Mouse (Mus musculus): Measurements from ENCODE around the gene Zcchc17. TPM values are rescaled to one million over a fixed set of nuclear protein-coding genes. Genes with fewer than 3 reads are reported as not detected.

The Zcchc17 gene
- total RNA-seq (2021), result 34.5 and 39.1 TPM in 2 replicates
- long read RNA-seq, experiment 1, transcript Zcchc17-202 (8 exons, 2,113 nt), result major isoform, 96 of 125 reads
- long read RNA-seq, experiment 1, partial matches to known transcripts, result 0 of 125 reads
- long read RNA-seq, experiment 1, other reads (novel, unspliced or antisense), result 29 of 125 reads
- long read RNA-seq, experiment 2, transcript Zcchc17-202 (8 exons, 2,113 nt), result major isoform, 74 of 93 reads
- long read RNA-seq, experiment 2, partial matches to known transcripts, result 4 of 93 reads
- long read RNA-seq, experiment 2, other reads (novel, unspliced or antisense), result 15 of 93 reads

DNA sequence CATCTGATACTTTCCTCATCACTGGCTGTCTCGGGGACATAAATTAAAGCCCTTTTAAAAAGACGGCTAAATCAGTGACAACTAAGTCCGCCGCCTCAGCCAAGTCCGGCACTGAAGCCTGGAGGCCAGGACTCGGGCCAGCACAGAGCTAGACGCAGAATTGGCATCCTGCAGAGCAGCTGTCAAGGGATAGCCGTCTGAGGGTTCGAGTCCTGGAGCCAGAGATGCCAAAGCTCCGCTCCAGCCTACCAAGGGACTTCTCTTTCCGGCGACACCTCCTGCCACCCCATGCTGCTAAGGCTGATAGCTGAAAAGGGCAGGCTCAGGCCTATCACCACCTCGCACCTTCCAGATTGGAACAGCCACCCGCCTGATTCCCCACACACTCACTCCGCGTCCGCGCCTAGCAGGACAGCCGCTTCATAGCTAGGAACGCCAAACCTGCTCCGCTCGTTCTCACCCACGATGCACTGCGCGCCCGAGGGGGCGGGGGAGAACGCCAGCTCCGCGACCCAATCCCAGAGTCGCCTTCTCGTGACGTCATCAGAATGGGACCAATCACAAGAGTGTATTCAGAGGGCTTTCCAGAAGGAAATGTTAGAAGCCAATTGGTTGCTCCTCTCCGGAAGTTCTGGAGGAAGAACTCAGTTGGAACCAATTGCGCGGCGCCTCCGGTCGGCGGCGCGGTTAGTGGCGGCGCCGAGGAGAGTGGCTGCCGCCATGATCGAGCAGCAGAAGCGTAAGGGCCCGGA, at the start of gene Zcchc17, which contains the start of gene Snrnp40:
Zcchc17 (minus strand) TSS at position 458 of the 752 bp plus-strand sequence.
Snrnp40 (plus strand) TSS at position 647 of the 752 bp plus-strand sequence.
- peak; percentile 100 for DNase-seq

DNA sequence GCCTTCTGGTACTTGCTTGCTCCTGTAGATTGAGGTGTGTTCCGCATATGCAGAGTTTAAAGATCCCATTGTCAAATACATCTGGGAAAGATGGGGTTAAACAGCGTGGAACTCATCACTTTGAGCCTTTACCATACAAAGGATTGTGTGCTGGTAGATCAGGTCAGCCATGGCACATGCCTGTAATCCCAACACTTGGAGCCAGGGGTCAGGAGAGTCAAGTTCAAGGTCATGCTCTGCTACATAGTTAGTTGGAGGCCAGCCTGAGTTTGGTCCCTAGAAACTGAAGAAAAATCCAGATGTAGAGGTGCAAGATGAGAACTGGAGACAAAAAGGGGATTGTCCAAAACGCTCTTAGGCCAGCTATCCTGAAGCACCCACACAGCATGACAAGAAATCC, 31.5 kb upstream of the Zcchc17 start:
- peak; percentile 14 for DNase-seq

DNA sequence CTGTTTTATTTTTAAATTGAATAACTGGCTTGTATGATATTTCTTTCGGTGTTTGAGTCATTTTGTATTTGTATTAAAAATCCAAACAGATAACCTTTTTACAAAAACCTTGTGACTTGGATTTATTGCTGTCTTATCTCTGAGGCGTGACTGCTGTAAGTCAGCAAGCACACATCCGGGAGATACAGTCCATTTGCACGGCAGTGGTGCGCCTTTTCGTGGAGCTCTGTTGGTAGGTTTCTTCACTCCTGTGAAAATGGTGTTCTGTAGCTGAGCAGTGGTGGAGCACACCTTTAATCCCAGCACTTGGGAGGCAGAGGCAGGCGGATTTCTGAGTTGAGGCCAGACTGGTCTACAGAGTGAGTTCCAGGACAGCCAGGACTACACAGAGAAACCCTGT, 30.2 kb upstream of the Zcchc17 start:
- no peak for DNase-seq

DNA sequence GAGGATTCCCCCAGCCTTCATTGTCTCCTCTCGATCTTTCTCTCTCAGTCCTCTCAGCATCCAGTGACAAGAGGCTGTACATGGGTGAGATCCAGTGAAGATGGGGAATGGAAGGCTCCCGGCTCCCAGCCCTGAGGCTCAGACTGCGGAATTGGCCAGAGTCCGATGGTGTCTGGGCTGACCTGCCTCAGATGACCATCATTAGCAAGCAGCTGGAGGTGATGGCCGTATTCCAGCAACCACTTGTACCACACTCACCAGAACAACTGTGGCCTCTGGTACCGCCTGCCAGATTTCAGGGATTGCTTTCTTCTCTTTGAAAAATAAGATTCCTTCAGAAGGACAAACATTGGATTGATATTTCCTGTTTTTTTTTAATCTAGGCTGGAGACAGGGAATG, 29.8 kb upstream of the Zcchc17 start:
- peak; percentile 62 for DNase-seq

DNA sequence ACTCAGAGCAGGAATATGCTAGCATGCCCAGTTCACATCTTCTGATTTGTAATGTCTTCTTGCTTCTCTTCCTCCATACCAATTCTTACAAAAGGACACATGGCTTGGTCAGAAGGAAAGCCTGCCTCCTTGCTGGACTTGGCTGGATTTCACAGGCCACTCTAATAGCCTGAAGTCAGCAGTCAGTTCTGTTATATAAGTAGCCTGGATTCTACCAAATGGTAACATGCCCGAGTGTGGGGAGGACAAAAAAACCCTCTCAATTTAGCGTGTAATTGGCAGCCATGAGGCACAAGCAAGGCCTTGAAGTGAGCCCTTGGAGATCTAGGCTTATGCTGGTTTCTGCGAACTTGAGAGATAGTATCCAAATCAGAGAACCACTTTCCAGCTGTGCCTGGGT, 27.5 kb upstream of the Zcchc17 start:
- DNase-seq, result no peak

DNA sequence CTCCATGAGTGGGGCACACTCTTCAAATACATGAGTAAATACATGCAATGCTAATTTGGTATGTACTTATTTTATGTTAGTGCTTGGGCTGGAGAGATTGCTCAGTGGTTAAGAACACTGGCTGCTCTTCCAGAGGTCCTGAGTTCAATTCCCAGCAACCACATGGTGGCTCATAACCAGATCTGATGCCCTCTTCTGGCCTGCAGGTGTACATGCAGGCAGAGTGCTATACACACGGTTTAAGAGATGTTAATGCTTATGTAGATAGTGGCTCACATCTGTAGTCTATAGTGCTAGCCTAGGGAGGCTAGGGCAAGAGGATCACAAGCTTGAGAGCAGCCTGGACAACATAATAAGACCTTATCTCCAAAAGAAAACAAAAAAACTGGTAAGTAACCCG, 20.7 kb upstream of the Zcchc17 start:
- no peak for DNase-seq

DNA sequence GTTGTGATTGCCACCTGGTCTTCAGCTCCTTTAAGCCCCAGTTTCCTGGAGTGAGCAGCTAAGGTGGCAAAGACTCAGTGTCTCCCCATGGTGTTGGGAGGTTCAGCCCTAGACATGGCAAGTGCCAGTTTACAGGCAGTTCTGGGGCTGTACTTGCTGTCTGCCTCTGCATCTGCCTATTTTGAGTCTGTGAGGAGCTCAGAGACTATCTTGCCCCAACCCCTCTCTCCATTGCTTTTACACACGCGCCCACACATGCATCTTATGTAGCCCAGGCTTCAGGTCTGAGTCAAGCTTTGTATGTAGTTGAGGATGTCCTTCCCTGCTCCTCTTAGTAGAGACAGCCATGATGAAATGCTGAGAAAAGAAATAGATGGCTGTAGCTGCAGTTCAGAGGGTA, 19.4 kb upstream of the Zcchc17 start:
- no peak for DNase-seq

DNA sequence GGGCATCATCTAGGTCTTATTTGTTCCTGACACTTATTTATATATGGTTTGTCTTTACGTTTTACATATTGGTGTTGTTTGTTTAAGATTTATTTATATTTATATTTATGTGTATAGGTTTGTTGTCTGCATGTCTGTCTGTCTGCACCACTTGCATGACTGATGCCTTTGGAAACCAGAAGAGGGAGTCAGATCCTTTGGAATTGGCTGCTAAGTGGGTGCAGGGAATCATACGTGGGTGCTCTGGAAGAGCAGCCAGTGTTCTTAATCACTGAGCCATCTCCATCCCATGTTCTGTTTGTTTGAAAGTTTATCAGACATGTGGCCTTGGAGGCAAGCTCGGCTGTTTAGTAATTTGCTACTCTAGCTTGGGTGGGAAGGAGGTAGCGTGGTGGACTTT, 17.8 kb upstream of the Zcchc17 start:
- DNase-seq, result no peak

DNA sequence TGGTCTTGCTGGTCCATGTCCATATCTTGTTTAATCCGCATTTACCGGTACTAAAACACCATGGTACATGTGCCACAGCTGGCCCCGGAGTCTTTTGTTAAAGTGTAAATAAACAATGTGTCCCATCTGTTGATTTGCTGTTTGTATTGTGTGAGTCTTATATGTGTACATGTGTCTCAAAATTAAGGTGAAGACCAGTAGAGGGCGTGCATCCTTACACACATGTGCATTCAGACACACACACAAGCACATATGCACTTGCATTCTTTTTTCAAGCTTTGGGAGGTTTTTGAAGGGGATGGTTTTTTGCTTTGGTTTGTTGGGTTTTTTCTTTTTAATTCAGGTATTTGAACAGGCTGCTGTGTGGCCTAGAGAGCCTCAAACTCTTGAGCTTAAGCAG, 16.9 kb upstream of the Zcchc17 start:
- DNase-seq, result no peak

DNA sequence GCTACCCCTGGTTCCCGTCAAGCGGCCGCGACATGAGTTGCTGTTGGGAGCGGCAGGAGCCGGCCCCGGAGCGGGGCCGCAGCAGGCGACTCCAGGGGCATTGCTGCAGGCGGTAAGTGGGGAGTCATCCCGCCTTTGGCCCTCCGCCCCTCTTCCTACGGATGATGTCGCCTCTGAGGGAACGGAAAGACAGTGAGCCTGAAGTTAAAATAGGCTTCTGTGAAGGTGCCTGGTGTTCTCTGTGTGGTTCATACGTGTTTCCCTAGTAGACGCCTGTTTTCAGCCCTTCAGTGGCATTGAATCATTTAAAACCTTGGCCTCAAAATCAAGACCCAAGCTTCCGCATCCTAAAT, 471 bp upstream of the Zcchc17 start:
- DNase-seq, result no peak

DNA sequence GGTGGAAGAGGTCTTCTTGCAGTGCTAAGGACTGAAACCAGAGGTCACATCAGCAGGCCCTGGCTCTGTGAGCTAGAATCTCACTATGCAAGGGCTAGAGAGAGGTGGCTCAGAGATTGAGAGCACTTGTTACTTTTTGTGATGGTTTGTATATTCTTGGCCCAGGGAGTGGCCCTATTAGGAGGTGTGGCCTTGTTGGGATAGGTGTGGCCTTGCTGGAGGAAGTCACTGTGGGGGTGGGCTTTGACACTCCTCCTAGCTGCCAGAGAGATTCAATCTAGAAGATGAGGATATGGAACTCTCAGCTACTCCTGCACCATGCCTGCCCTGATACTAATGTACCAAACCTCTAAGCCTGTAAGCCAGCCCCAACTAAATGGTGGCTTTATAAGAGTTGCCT, 1.8 kb downstream of the Zcchc17 start:
- DNase-seq, result no peak

DNA sequence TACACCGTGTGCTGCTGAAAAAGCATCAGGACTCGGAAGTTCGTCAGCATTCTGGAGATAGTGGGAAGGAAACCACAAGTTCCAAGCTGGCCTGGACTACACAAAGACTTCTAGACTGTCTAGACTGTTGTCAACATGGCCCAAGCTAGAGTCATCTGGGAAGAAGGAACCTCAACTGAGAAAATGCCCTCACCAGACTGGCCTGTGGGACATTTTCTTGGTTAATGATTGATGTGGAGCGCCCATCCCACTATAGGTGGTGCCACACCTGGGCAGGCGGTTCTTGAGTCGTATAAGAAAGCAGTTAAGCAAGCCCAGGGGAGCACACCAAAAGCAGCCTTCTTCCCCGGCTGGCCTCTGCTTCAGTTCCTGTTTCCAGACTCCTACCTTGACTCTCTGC, 7.2 kb downstream of the Zcchc17 start:
- DNase-seq, result no peak

DNA sequence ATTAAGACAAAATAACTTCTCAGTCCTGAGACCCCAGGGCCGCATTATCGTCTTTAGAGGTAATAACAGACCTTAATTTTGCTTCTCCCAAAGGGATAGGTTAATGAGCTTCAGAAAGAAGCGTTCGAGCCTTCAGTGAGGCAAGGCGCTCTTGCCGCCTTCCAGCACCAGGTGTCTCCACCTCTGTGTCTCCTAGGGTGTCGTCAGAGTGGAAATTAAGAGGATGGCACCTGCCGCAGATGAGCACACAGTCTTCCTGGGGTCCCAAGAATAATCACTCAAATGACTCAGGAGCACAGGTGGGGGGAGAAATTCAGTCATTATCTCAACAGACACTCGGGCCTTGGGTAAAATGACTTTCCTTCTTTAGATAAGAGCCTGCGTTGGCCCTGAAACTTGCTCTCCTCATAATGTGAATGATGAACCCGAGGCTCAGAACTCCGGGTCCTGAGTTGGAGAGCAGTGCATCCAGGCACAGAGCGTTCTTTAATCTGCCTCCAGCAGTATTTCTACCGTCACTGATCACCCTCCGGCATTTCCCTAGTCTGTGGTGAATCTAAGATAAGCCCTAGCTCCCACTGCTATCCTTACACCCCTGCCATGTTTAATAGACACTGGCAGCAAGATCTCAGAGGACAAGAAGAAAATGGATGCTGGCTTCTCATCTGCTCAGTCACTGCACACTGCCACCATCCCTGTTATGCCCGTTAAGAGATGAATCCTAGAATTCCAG, 8.9 kb downstream of the Zcchc17 start:
- no peak for DNase-seq

DNA sequence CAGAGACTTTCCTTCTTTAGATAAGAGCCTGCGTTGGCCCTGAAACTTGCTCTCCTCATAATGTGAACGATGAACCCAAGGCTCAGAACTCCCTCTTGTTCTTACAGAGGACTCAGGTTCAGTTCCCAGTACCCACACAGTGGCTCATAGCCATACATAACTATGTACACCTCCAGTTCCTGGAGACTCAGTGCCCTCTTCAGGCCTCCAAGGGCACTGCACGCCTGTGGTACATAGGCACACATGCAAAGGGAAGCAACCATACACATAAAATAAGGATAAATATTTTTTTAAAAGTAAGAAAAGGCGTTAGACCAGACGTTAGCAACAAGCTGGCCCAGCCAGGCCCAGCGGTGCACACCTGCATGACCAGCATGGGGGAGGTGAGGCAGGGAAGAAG, 10.1 kb downstream of the Zcchc17 start:
- no peak for DNase-seq

DNA sequence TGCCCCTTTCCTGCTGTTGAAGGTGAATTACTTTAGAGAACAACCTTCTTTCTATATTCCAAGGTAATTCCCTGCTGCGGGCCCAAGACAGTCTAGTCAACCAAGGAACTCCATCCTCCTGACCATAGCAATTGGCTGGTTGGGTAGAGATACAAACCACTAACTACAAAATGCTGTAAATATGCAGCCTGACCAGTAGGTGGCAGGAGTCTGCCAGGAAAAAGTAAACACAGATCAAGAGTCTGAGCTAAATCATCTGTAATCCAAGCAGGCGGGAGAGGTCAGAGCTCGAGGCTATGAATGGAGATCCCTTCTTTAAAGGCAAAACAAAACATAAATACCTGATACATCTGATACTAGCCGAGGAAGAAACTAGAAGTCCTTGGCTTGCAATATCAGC, 18.1 kb downstream of the Zcchc17 start:
- peak; percentile 72 for DNase-seq

DNA sequence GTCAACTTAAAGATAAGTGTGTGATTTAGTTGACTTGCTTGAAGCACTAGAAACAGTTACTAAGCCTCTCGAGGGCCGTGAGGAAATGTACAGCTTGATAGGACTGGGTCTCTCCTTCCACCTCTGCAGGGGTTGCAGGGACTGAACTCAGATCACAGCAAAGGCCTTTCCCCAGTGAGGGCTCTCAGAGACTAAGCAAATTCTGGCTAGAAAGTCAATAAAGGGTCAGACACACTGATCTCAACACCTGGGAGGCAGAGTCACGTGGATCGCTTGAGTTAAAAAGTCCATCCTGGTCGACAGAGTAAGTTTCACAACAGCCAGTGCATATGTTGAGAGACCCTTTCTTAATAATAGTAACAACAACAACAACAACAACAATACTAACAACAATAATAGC, 23.9 kb downstream of the Zcchc17 start:
- no peak for DNase-seq

DNA sequence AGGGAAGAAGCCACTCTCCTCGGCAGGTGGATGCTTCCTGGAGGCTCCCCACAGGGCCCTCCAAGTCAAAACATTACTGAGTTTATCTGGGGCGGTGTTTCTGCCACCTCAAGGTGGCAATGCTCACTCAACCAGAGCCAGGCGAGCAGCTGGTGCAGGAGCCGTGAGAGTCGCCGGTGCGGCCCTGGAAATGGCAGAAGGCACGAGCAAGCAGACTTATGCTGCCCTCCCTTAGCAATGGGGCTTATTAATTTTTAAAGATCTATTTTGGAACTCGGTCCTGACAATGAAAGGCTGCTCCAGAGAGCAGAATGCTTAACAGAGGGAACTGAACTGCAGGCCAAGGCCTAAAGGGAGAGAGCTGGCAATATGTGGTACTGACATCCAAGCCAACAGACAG, 32.4 kb downstream of the Zcchc17 start:
- DNase-seq, result no peak

DNA sequence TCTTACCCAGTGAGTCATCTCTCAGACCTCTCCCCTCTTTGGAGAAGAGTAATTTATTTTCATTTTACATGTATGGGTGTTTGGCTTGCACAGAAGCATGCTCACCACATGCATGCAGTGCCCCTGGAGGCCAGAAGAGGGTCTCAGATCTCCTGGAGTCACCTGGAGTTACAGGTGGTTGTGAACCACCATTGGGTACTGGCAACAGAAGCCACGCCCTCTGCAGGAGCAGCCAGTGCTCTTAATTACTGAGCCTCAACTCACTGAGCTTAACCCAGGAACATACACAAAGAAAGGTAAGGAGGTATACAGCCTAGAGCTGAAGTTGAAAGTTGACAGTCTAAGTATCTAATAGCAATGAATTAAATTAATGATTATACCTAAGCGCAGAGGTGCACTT, 34.3 kb downstream of the Zcchc17 start:
- no peak for DNase-seq

DNA sequence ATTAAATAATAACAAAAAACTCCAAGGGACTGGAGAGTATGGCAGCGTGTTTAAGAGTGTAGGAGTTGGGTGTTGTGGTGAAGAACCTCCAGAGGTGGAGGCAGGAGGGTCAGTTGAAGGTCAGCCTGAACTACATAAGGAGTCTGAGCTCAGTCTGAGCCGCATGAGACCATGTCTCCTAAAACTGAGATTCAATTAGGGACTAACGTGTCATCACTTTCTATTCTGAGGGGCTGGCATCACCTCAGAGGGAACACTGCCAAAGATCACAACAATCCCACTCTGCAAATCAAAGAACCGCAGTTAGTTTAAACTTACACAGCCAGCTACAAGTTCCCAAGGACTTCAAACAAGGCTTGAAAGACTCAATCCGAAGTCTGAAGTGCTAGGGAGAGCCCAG, 36.1 kb downstream of the Zcchc17 start:
- no peak for DNase-seq

DNA sequence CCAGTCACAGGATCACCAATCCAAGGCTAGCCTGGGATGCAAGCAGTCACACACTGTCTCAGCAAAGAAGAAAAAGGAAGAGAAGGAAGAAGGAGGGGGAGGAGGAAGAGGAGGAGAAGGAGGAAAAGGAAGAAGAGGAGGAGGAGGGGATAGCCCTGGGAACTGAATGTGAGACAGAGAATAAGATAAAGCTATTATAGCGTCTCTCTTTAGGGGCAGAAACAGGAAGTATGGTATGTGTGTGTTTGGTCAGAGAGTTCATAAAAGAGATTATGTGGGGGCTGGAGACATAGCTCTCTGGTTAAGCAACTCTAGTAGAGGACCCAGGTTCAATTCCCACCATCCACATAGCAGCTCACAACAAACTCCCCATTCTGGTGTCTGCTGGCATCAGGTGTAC, 36.6 kb downstream of the Zcchc17 start:
- no peak for DNase-seq

DNA sequence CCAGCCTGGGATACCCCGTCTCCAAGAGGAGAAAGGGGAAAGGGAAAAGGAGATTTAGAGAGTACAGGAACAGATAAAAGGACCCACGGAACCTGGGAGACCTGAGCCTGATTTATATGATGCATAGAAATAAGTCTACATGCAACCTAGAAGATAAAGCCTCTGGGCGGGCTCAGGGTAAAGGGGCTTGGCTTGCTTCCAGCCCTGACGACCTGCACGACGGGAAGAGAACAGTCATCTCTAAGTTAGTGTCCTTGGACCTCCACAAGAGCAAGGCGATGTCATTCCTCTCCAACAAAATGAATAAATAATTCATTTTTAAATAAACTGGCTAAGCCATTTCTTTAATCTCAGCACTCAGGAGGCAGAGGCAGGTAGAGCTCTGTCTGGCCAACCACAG, 37.2 kb downstream of the Zcchc17 start:
- peak; percentile 47 for DNase-seq

DNA sequence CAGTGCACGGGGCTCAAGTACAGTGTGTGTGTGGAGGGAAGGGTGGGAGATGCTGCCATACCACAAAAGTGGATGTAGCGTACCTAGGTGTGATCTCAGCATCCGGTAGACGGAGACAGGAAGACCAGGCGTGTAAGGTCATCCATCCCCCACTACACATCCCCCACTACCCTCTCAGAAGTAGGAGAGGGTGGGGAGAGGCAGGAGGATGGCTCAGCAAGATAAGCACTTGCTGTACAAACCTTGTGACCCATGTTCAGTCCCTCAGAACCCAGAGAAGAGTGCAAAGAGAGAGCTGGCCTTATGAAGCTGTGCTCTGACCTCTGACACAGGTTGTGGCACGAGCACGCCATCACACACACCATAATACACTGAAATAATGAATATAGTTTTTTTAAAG, 38.1 kb downstream of the Zcchc17 start:
- DNase-seq, result no peak

DNA sequence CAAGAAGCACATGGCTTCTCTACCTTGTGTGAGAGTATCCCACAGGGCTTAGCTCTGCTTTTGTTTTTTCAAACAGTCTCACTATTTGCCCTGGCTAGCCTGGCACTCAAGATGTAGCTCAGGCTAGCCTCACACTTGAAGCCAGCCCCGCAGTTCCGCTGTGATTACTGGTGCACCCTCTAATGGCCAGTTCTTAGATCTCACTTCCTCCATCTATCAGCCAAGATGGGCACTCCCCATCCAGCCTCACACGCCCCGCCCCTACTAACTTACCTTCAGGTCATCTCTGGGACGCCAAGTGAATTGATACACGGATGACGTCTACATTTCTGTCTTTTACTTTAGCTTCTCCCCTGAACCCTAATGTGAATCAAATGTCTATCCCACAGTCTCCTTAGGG, 40.2 kb downstream of the Zcchc17 start:
- no peak for DNase-seq

Measured in adrenal gland, postnatal 14 days (tissue).